Mouse (Mus musculus) heart, postnatal 0 days (tissue): ENCODE measurements around the gene Plekhh2.

Experiments
- CTCF ChIP-seq: IDR thresholded peaks from 2 replicates; pipeline ENCODE4 v1.5.1; 2016; ENCODE audit warnings: antibody characterized with exemption, control low read depth, low read depth
- EP300 ChIP-seq: IDR thresholded peaks from 2 replicates; pipeline ENCODE4 v1.6.1; 2016; ENCODE audit warnings: antibody characterized with exemption, low read depth

GRCm38 (mm10) chr17:84511682-84512515 lies at the start of gene Plekhh2:
- no peak for TF ChIP-seq CTCF
- TF ChIP-seq EP300: no peak
